Mouse (Mus musculus) midbrain, embryonic 11.5 days (tissue): ENCODE measurements around the gene Cyfip1. TPM values are rescaled to one million over a fixed set of nuclear protein-coding genes. Genes with fewer than 3 reads are reported as not detected.

ENCODE experiments used
- ATAC-seq: fragments of 200-750 bp; cut with Nextera tagmentation; 2 replicates; pipeline ENCODE4 v1.8.0; 2017; ENCODE audit warnings: moderate TSS enrichment, moderate library complexity; ENCODE audit not compliant: low FRiP score
- DNase-seq: peaks from one replicate; pipeline ENCODE4 v3.0.0; 2015; ENCODE audit warnings: low spot score; ENCODE audit errors: missing footprints
- H3K27ac ChIP-seq: fragments of 300-500 bp; sonication (generic); 2 replicates; pipeline ENCODE4 v1.5.1; 2014; ENCODE audit warnings: low read depth, low read length
- H3K27me3 ChIP-seq: fragments of 300-500 bp; sonication (generic); 2 replicates; pipeline ENCODE4 v1.6.1; 2014; ENCODE audit warnings: mild to moderate bottlenecking, low read length, moderate library complexity, mixed read lengths; ENCODE audit not compliant: control insufficient read depth, insufficient read depth
- H3K36me3 ChIP-seq: fragments of 300-500 bp; sonication (generic); 2 replicates; pipeline ENCODE4 v1.6.1; 2014; ENCODE audit warnings: mild to moderate bottlenecking, low read length, moderate library complexity, mixed read lengths; ENCODE audit not compliant: control insufficient read depth, insufficient read depth
- H3K4me1 ChIP-seq: fragments of 300-500 bp; sonication (generic); 2 replicates; pipeline ENCODE4 v1.6.1; 2014; ENCODE audit warnings: low read length; ENCODE audit not compliant: control insufficient read depth, insufficient read depth
- H3K4me2 ChIP-seq: fragments of 300-500 bp; sonication (generic); 2 replicates; pipeline ENCODE4 v1.6.1; 2014; ENCODE audit warnings: mild to moderate bottlenecking, moderate library complexity
- H3K4me3 ChIP-seq: fragments of 300-500 bp; sonication (generic); 2 replicates; pipeline ENCODE4 v1.5.1; 2014; ENCODE audit warnings: low read depth, low read length
- H3K9ac ChIP-seq: fragments of 300-500 bp; sonication (generic); 2 replicates; pipeline ENCODE4 v1.6.1; 2014; ENCODE audit warnings: low read length
- H3K9me3 ChIP-seq: fragments of 300-500 bp; sonication (generic); 2 replicates; pipeline ENCODE4 v1.6.1; 2016; ENCODE audit warnings: low read length; ENCODE audit not compliant: control insufficient read depth
- WGBS: fragments of 180-500 bp; shearing (Covaris S2); extraction: QIAGEN DNeasy Blood & Tissue Kit; methylation state at CpG from one replicate; pipeline ENCODE4 v1.1.7; 2014; 5-methylcytosine and 5-hydroxymethylcytosine counted together
- polyA plus RNA-seq: library from polyadenylated mRNA; unstranded; fragments of >200 nt; fragmentation: Nextera tagmentation; extraction: Ambion mirVana; gene quantifications from 2 replicates; pipeline ENCODE4 v1.2.1, GENCODE M21; 2014

Gene Cyfip1
- polyA plus RNA-seq, 1 experiment from 2014 or later, result 80.6 TPM

- Histone ChIP-seq H3K9ac (no peak overlapping the region), H3K4me1 (no peaks in the 10 kb centered on the region), H3K27ac (no peak overlapping the region), H3K4me2 (no peak overlapping the region), H3K27me3 (no peaks in the 10 kb centered on the region), H3K36me3 (peaks cover 2% of the 10 kb centered on the region; the same call in 1 of the 2 replicates), H3K4me3 (no peak overlapping the region), H3K9me3 (no peaks in the 10 kb centered on the region; the same call in 1 of the 2 replicates)
- no peak for DNase-seq
- 98% methylated on average over 2 of the region's 2 CpGs for WGBS
- ATAC-seq, result no peak
Observed at GRCm38 (mm10) chr7:55956054-55956453, 114.5 kb downstream of the Cyfip1 start.

- ATAC-seq, result no peak
- DNase-seq, result no peak
- peaks cover 2% of the 10 kb centered on the region; the same call in 1 of the 2 replicates for H3K36me3 ChIP-seq
- WGBS, result 93% methylated on average over 3 of the region's 3 CpGs
- no peak overlapping the region for H3K4me2 ChIP-seq
- H3K4me3 ChIP-seq, result no peak overlapping the region
- no peaks in the 10 kb centered on the region for H3K4me1 ChIP-seq
- no peaks in the 10 kb centered on the region; the same call in 1 of the 2 replicates for H3K9me3 ChIP-seq
- H3K27ac ChIP-seq, result no peak overlapping the region
- H3K9ac ChIP-seq, result no peak overlapping the region
- no peaks in the 10 kb centered on the region for H3K27me3 ChIP-seq
Observed at GRCm38 (mm10) chr7:55957178-55957577, 115.6 kb downstream of the Cyfip1 start.

- ATAC-seq (no peak), DNase-seq (no peak)
- no peaks in the 10 kb centered on the region for H3K27me3 ChIP-seq
- no peak overlapping the region for H3K9ac ChIP-seq
- no peaks in the 10 kb centered on the region; the same call in 1 of the 2 replicates for H3K9me3 ChIP-seq
- H3K36me3 ChIP-seq, result peaks cover 2% of the 10 kb centered on the region; the same call in 1 of the 2 replicates
- H3K4me2 ChIP-seq, result no peak overlapping the region
- no peak overlapping the region for H3K27ac ChIP-seq
- H3K4me1 ChIP-seq, result peaks cover 2% of the 10 kb centered on the region; the same call in 1 of the 2 replicates
- no peak overlapping the region for H3K4me3 ChIP-seq
- 98% methylated on average over 4 of the region's 4 CpGs for WGBS
Observed at GRCm38 (mm10) chr7:55957916-55958315, 116.4 kb downstream of the Cyfip1 start.

- no peaks in the 10 kb centered on the region for H3K36me3 ChIP-seq
- H3K4me2 ChIP-seq, result no peak overlapping the region
- WGBS, result 92% methylated on average over 3 of the region's 3 CpGs
- no peaks in the 10 kb centered on the region; the same call in 1 of the 2 replicates for H3K9me3 ChIP-seq
- H3K9ac ChIP-seq, result no peak overlapping the region
- DNase-seq, result no peak
- H3K27ac ChIP-seq, result no peak overlapping the region
- no peak overlapping the region for H3K4me3 ChIP-seq
- ATAC-seq, result no peak
- H3K27me3 ChIP-seq, result no peaks in the 10 kb centered on the region
- H3K4me1 ChIP-seq, result peaks cover 4% of the 10 kb centered on the region; the same call in 1 of the 2 replicates
Observed at GRCm38 (mm10) chr7:55959801-55960200, 118.3 kb downstream of the Cyfip1 start.

GRCm38 (mm10) chr7:55960506-55960905, 119.0 kb downstream of the Cyfip1 start:
- Histone ChIP-seq H3K4me1 (peaks cover 4% of the 10 kb centered on the region; the same call in 1 of the 2 replicates), H3K27ac (no peak overlapping the region), H3K9ac (no peak overlapping the region), H3K36me3 (no peaks in the 10 kb centered on the region), H3K27me3 (no peaks in the 10 kb centered on the region), H3K4me3 (no peak overlapping the region), H3K9me3 (no peaks in the 10 kb centered on the region; the same call in 1 of the 2 replicates), H3K4me2 (no peak overlapping the region)
- 94% methylated on average over 1 of the region's 1 CpGs for WGBS
- ATAC-seq (no peak), DNase-seq (no peak)

GRCm38 (mm10) chr7:55962004-55962908, 120.7 kb downstream of the Cyfip1 start, which contains the start of gene Nipa2:
Gene Nipa2 (minus strand): TSS chr7:55962476.
- peaks cover 4% of the 10 kb centered on the region; the same call in 1 of the 2 replicates for H3K4me1 ChIP-seq
- peak within 1 kb of the TSS; percentile 66 for H3K4me2 ChIP-seq
- no peaks in the 10 kb centered on the region for H3K36me3 ChIP-seq
- peak within 1 kb of the TSS; percentile 81 for H3K9ac ChIP-seq
- no peaks in the 10 kb centered on the region for H3K27me3 ChIP-seq
- DNase-seq, result peak; percentile 98
- H3K4me3 ChIP-seq, result peak within 1 kb of the TSS; percentile 85
- under 1% methylated on average over 64 of the region's 70 CpGs for WGBS
- peak; percentile 97 for ATAC-seq
- peak within 1 kb of the TSS; percentile 68 for H3K27ac ChIP-seq
- no peaks in the 10 kb centered on the region for H3K9me3 ChIP-seq

GRCm38 (mm10) chr7:55966866-55967460, 125.4 kb downstream of the Cyfip1 start:
- ATAC-seq (no peak), DNase-seq (no peak)
- H3K9ac ChIP-seq, result no peak overlapping the region
- no peaks in the 10 kb centered on the region for H3K27me3 ChIP-seq
- H3K36me3 ChIP-seq, result no peaks in the 10 kb centered on the region
- H3K4me1 ChIP-seq, result peaks cover 4% of the 10 kb centered on the region; the same call in 1 of the 2 replicates
- no peak overlapping the region for H3K4me3 ChIP-seq
- no peak overlapping the region for H3K4me2 ChIP-seq
- H3K9me3 ChIP-seq, result no peaks in the 10 kb centered on the region
- 43% methylated on average over 3 of the region's 3 CpGs for WGBS
- no peak overlapping the region for H3K27ac ChIP-seq

GRCm38 (mm10) chr7:55968258-55968901, 126.8 kb downstream of the Cyfip1 start:
- no peak overlapping the region for H3K4me2 ChIP-seq
- WGBS, result 44% methylated on average over 16 of the region's 16 CpGs
- no peak for DNase-seq
- no peaks in the 10 kb centered on the region; the same call in 1 of the 2 replicates for H3K4me1 ChIP-seq
- H3K27ac ChIP-seq, result no peak overlapping the region
- no peak overlapping the region for H3K4me3 ChIP-seq
- H3K9ac ChIP-seq, result no peak overlapping the region
- H3K36me3 ChIP-seq, result no peaks in the 10 kb centered on the region
- no peaks in the 10 kb centered on the region for H3K27me3 ChIP-seq
- ATAC-seq, result no peak
- no peaks in the 10 kb centered on the region for H3K9me3 ChIP-seq
